Mouse (Mus musculus) liver, embryonic 16.5 days (tissue): ENCODE measurements around the gene Pde10a. TPM values are rescaled to one million over a fixed set of nuclear protein-coding genes. Genes with fewer than 3 reads are reported as not detected.

Experiments
- ATAC-seq: fragments of 200-750 bp; cut with Nextera tagmentation; 2 replicates; pipeline ENCODE4 v1.8.0; 2017; ENCODE audit warnings: low read depth, mild to moderate bottlenecking, moderate number of reproducible peaks, moderate library complexity
- H3K27ac ChIP-seq: fragments of 300-500 bp; sonication (generic); 2 replicates; pipeline ENCODE4 v1.5.1; 2014; ENCODE audit warnings: mild to moderate bottlenecking, low read length
- H3K27me3 ChIP-seq: fragments of 300-500 bp; sonication (generic); 2 replicates; pipeline ENCODE4 v1.6.1; 2014; ENCODE audit warnings: low read depth, low read length, mixed read lengths; ENCODE audit not compliant: control insufficient read depth, insufficient read depth
- H3K36me3 ChIP-seq: fragments of 300-500 bp; sonication (generic); 2 replicates; pipeline ENCODE4 v1.6.1; 2014; ENCODE audit warnings: mild to moderate bottlenecking; ENCODE audit not compliant: control insufficient read depth, insufficient read depth
- H3K4me1 ChIP-seq: fragments of 300-500 bp; sonication (generic); 2 replicates; pipeline ENCODE4 v1.6.1; 2014; ENCODE audit warnings: low read depth, low read length, mixed read lengths; ENCODE audit not compliant: control insufficient read depth
- H3K4me2 ChIP-seq: fragments of 300-500 bp; sonication (generic); 2 replicates; pipeline ENCODE4 v1.6.1; 2014; ENCODE audit warnings: low read depth, low read length, mixed read lengths
- H3K4me3 ChIP-seq: fragments of 300-500 bp; sonication (generic); 2 replicates; pipeline ENCODE4 v1.5.1; 2014; ENCODE audit warnings: low read depth, mild to moderate bottlenecking, low read length
- H3K9ac ChIP-seq: fragments of 300-500 bp; sonication (generic); 2 replicates; pipeline ENCODE4 v1.6.1; 2014; ENCODE audit warnings: low read depth, low read length
- H3K9me3 ChIP-seq: fragments of 300-500 bp; sonication (generic); replicated peaks from 2 replicates; pipeline ENCODE4 v1.6.1; 2016; ENCODE audit warnings: low read length; ENCODE audit not compliant: control insufficient read depth
- WGBS: fragments of 180-500 bp; shearing (Covaris S2); extraction: QIAGEN DNeasy Blood & Tissue Kit; methylation state at CpG from one replicate; pipeline ENCODE4 v1.1.7; 2014; ENCODE audit not compliant: insufficient replicate concordance; 5-methylcytosine and 5-hydroxymethylcytosine counted together
- polyA plus RNA-seq: library from polyadenylated mRNA; unstranded; fragments of >200 nt; fragmentation: Nextera tagmentation; extraction: Ambion mirVana; gene quantifications from 2 replicates; pipeline ENCODE4 v1.2.1, GENCODE M21; 2015

Gene Pde10a
- polyA plus RNA-seq, 1 experiment from 2014 or later: 0.89 TPM

DNA sequence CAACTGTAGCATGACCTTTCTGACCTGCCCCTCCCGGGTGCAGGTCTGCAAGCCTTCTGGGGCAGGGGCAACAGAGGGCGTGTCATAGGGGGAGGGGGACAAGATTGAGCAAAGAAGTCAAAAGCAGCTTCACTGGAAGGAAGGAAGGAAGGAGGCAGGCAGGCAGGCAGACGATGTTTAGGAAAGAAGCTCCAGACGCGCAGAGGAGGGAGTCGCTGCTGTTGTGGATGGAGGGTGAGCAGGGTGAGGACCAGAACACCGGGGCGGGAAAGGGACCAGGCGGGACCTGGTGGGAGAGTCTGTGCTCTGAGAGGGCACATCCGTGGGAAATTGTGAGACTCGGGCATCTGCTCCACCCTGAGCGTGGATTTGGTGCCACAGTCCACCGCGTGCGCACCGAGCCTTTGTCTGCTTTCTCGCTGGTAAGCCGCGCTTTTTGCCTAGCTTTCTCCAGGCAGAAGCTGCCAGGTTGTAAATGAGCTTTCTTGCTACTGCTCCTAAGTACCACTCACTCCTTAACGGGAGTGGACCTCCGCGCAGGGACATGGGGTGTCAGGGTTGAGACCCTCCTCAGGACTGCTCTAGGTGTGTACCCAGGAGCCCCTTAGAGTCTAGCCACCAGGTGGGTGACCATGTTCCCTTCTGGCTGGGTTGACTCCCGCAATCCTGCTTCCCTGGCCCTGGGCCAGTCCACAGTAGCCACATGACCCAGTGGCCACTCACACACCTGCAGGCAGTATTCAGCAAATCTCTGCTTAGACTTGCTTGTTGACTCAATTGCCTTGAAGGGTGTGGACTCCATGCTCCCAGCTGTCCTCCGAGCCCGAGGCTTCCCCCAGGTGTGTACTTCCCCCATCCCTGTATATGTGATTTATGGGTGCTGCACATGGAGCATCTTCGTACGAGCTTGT, 278.0 kb downstream of the Pde10a start:
- H3K9ac ChIP-seq: no peak overlapping the region

DNA sequence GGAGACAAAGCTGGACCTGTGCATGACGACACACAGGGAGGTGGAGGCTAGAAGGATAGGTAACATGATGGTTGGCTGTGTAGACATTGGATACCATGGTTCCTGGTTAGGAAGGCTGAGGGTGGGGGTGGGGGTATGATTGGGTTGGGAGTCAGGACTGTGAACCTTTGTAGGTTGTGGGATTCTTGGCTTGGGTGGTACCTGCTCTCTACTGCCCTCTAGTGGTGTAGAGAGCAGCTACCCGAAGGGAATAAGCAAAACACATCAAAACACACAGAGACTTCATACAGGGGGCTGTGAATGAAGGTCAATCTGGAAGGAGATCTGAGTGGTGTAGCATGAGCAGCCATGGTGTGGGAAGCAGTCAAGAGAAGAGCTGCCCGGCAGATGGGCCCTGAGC, 282.2 kb downstream of the Pde10a start:
- no peak overlapping the region for H3K4me3 ChIP-seq
- H3K9ac ChIP-seq: no peak overlapping the region
- WGBS: 30% methylated on average over 3 of the region's 3 CpGs
- H3K27ac ChIP-seq: no peak overlapping the region
- H3K4me2 ChIP-seq: no peak overlapping the region
- no peaks in the 10 kb centered on the region for H3K9me3 ChIP-seq
- no peaks in the 10 kb centered on the region for H3K4me1 ChIP-seq
- ATAC-seq: no peak
- no peaks in the 10 kb centered on the region for H3K36me3 ChIP-seq
- H3K27me3 ChIP-seq: peaks cover 31% of the 10 kb centered on the region

More for the DNA sequence above, 278.0 kb downstream of the Pde10a start:
- Histone ChIP-seq H3K27ac (no peak overlapping the region), H3K4me3 (no peak overlapping the region), H3K4me1 (no peaks in the 10 kb centered on the region; the same call in 1 of the 2 replicates), H3K27me3 (peaks cover 70% of the 10 kb centered on the region), H3K4me2 (0 out of 2 replicates have a peak overlapping the region, but pooled peaks have one; percentile 62), H3K36me3 (no peaks in the 10 kb centered on the region), H3K9me3 (no peaks in the 10 kb centered on the region)
- ATAC-seq: no peak
- 8% methylated on average over 27 of the region's 27 CpGs for WGBS

DNA sequence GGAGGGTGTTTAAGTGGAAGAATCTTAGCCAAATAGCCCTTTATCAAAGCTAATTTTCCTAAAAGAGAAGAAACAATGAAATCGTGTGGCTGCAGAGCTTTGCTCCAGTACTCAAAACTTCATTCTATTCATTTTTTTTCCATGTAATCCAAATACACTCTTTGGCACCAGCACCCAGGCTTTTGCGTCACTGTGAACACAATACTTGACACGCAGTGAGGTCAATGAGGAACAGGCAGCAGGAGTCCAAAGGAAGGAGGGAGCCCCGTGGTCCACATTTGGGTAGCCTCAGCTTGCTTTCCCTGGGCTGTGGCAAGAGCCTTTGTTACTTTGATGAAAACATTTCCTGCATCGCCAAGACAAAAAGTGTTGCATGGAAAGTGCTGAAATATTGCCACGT, 284.6 kb downstream of the Pde10a start:
- WGBS: 46% methylated on average over 6 of the region's 6 CpGs
- H3K4me2 ChIP-seq: no peak overlapping the region
- no peaks in the 10 kb centered on the region for H3K9me3 ChIP-seq

DNA sequence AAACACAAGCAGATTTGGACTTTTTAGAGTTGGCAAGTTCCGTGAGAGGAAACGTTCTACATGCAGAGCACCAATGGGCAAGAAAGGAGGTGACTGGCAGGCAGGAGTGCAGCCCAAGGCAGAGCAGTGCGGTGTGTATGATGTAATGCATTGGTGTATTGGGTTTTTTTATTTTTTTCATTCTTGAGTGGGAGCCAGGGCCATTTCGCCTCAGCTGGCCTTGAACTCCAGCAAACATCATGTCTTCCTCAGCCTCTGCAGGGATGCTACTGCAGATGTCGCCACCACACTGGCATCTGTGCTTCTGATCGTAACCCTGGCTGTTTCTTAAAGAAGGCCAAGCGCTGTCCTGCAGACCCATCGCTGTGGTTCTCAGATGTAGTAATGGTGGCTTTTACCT, 285.0 kb downstream of the Pde10a start:
- no peak for ATAC-seq
- Histone ChIP-seq H3K4me1 (no peaks in the 10 kb centered on the region), H3K4me3 (no peak overlapping the region), H3K27ac (no peak overlapping the region), H3K27me3 (peaks cover 5% of the 10 kb centered on the region), H3K4me2 (no peak overlapping the region), H3K9me3 (no peaks in the 10 kb centered on the region), H3K36me3 (no peaks in the 10 kb centered on the region), H3K9ac (no peak overlapping the region)
- 77% methylated on average over 8 of the region's 8 CpGs for WGBS

More for the DNA sequence above, 284.6 kb downstream of the Pde10a start:
- H3K36me3 ChIP-seq: no peaks in the 10 kb centered on the region
- peaks cover 8% of the 10 kb centered on the region for H3K27me3 ChIP-seq
- H3K4me3 ChIP-seq: no peak overlapping the region
- no peaks in the 10 kb centered on the region for H3K4me1 ChIP-seq
- H3K27ac ChIP-seq: no peak overlapping the region
- no peak for ATAC-seq
- H3K9ac ChIP-seq: no peak overlapping the region

DNA sequence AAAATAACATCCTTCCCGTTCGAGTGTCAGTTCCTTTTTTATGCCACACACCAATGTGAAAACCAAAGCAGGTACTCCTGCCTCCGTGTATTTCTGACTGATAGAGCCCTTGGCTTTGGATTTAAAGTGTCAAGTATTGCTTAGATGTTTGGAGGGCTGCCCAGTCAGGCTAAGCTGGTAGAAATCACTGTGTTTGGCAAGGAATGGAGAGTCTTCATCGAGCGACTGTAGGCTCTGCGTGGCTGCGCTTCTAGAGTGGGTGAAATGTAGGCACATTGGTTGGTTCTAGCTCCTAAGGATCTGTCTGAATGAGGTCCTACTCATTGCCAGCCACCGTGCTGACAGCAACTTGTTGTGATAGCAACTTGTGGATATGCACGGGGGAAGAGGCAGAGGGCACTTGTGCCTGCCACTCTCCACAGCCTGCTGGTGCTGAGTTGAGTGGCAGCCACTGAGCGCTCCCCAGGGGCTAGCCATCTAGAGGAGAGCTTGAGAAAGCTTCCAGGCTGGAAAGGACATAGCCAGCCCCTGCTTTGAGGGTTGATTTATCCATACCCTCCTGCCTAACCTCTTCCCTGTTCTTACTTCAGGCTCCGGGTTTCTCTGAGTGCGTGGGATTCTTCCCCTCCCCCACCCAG, 287.2 kb downstream of the Pde10a start:
- Histone ChIP-seq H3K4me1 (no peaks in the 10 kb centered on the region), H3K4me3 (no peak overlapping the region), H3K9me3 (no peaks in the 10 kb centered on the region), H3K4me2 (no peak overlapping the region), H3K9ac (no peak overlapping the region), H3K36me3 (no peaks in the 10 kb centered on the region), H3K27ac (no peak overlapping the region), H3K27me3 (peaks cover 2% of the 10 kb centered on the region; the same call in 1 of the 2 replicates)
- WGBS: 31% methylated on average over 12 of the region's 12 CpGs
- ATAC-seq: no peak

DNA sequence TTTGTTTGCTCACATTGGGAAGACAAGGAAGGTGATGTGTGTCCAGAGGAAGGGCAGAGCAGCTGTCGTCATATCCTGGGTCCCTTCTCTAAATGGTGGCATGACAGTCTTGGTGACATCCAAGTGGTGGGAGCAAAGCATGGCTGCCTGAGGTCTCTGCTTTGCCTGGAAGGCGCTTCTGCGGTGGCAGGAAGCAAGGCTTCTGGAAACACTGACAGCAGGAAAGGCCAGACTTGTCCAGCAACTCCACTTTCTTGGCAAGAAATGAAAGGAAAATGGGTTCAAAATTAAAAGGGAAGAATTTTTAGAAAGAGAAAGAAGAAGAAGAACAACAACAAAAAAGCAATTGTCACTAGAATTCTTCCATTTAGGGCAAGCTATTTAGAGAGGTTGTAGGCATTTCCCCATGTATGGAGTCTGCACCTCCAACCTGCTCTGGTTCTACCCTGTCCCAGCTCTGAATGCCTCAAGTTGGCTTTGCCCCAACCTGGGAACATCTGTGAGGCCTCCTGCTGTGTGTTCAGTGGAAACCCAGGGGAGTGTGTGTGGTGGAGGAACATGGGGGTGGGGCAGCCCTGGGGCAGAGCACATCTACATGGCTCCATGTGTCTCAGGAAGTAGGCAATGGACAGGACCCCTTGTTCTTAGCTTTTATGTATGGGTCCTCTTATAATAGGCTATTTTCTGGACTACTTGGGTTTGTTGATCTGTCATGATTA, 288.8 kb downstream of the Pde10a start:
- no peak overlapping the region for H3K4me3 ChIP-seq
- ATAC-seq: no peak
- WGBS: 64% methylated on average over 3 of the region's 3 CpGs

DNA sequence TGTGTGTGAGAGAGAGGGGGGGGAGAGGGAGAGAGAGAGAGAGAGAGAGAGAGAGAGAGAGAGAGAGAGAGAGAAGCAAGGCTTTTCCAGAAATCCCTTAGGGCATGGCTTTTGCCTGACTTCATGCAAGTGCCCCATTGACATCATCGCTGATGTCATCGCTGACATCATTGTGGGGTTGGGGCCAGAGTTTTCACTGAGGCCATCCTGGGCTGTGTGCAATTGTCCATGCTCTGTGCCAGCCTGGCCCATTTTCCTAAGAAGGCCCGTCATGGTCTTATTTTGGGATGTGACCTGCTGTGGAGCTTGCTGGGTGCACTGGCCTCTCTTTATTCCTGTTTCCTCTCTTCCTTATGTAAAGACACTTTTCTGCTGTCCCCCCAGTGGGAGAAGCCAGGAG, 290.2 kb downstream of the Pde10a start:
- WGBS: 73% methylated on average over 3 of the region's 3 CpGs
- H3K9ac ChIP-seq: no peak overlapping the region
- no peak for ATAC-seq
- no peaks in the 10 kb centered on the region for H3K9me3 ChIP-seq
- H3K27ac ChIP-seq: no peak overlapping the region
- H3K27me3 ChIP-seq: no peaks in the 10 kb centered on the region
- H3K4me1 ChIP-seq: no peaks in the 10 kb centered on the region
- no peak overlapping the region for H3K4me2 ChIP-seq
- H3K36me3 ChIP-seq: no peaks in the 10 kb centered on the region
- H3K4me3 ChIP-seq: no peak overlapping the region

More for the DNA sequence above, 288.8 kb downstream of the Pde10a start:
- Histone ChIP-seq H3K4me2 (no peak overlapping the region), H3K27ac (no peak overlapping the region), H3K36me3 (no peaks in the 10 kb centered on the region), H3K9me3 (no peaks in the 10 kb centered on the region), H3K9ac (no peak overlapping the region), H3K27me3 (no peaks in the 10 kb centered on the region; the same call in 1 of the 2 replicates), H3K4me1 (no peaks in the 10 kb centered on the region)

DNA sequence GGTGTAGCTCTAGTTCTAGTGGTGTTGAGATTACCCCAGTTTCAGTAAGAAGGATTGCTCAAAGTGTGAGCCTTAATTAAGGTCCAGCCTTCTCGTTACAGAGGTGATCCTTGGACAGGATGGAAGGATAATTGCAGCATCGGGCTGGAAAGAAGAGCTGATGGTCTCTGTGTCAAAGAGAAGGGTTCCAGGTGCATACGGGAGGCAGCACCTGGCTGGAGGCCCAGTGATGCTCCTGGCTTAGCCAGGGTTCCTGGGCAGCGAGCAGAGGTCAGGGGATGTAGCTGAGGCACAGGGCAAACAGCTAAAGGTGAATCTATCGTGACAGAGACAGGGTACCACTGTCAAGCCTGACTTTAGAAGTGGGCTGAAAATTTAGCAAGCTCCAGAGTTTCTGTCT, 290.7 kb downstream of the Pde10a start:
- H3K4me2 ChIP-seq: no peak overlapping the region
- no peak for ATAC-seq
- H3K9me3 ChIP-seq: no peaks in the 10 kb centered on the region
- WGBS: 49% methylated on average over 5 of the region's 5 CpGs
- no peaks in the 10 kb centered on the region for H3K36me3 ChIP-seq
- no peak overlapping the region for H3K27ac ChIP-seq
- H3K9ac ChIP-seq: no peak overlapping the region
- H3K4me1 ChIP-seq: no peaks in the 10 kb centered on the region
- no peaks in the 10 kb centered on the region for H3K27me3 ChIP-seq
- H3K4me3 ChIP-seq: no peak overlapping the region
